Mouse (Mus musculus): ENCODE data around the gene Csad.
A peak's percentile ranks its signal among the peaks of the same experiment; 100 is the strongest.

- TF ChIP-seq CTCF (IDR thresholded peaks at IDR 0.05; ENCODE audit: low read depth), result peak; percentile 88
- TF ChIP-seq EP300 (optimal IDR thresholded peaks at IDR 0.05), result no peak
These were observed 34.7 kb upstream of the Csad start for GRCm38 (mm10) chr15:102239260-102239590.

Measured in stomach, postnatal 0 days (tissue).